Mouse (Mus musculus) forebrain, postnatal 0 days (tissue): ENCODE data around the gene Ppp1r3c. TPM values are rescaled to one million over a fixed set of nuclear protein-coding genes. Genes with fewer than 3 reads are reported as not detected.
A peak's percentile ranks its signal among the peaks of the same experiment; 100 is the strongest.

ENCODE experiments used
- ATAC-seq: fragments of 200-750 bp; cut with Nextera tagmentation; 2 replicates; pipeline ENCODE4 v1.8.0; 2017; ENCODE audit warnings: mild to moderate bottlenecking, moderate library complexity
- DNase-seq: peaks from one replicate; pipeline ENCODE4 v3.0.0-alpha.2; 2015
- H3K27ac ChIP-seq: fragments of 300-500 bp; sonication (generic); 2 replicates; pipeline ENCODE4 v1.5.1; 2014; ENCODE audit warnings: low read depth, mild to moderate bottlenecking, antibody characterized with exemption, low read length, moderate library complexity, mixed read lengths
- H3K27me3 ChIP-seq: fragments of 300-500 bp; sonication (generic); 2 replicates; pipeline ENCODE4 v1.6.1; 2014; ENCODE audit warnings: mild to moderate bottlenecking, low read length, mixed read lengths; ENCODE audit not compliant: insufficient read depth
- H3K36me3 ChIP-seq: fragments of 300-500 bp; sonication (generic); 2 replicates; pipeline ENCODE4 v1.6.1; 2014; ENCODE audit warnings: mild to moderate bottlenecking, moderate library complexity; ENCODE audit not compliant: insufficient read depth
- H3K4me1 ChIP-seq: fragments of 300-500 bp; sonication (generic); 2 replicates; pipeline ENCODE4 v1.6.1; 2014; ENCODE audit warnings: antibody characterized with exemption; ENCODE audit not compliant: insufficient read depth
- H3K4me2 ChIP-seq: fragments of 300-500 bp; sonication (generic); 2 replicates; pipeline ENCODE4 v1.6.1; 2014; ENCODE audit warnings: low read depth, mild to moderate bottlenecking, moderate library complexity
- H3K4me3 ChIP-seq: fragments of 300-500 bp; sonication (generic); 2 replicates; pipeline ENCODE4 v1.5.1; 2014; ENCODE audit warnings: low read depth, low read length, mixed read lengths
- H3K9ac ChIP-seq: fragments of 300-500 bp; sonication (generic); 2 replicates; pipeline ENCODE4 v1.6.1; 2014; ENCODE audit warnings: mild to moderate bottlenecking
- H3K9me3 ChIP-seq: fragments of 300-500 bp; sonication (generic); 2 replicates; pipeline ENCODE4 v1.6.1; 2016; ENCODE audit warnings: low read length
- CTCF ChIP-seq: sonication (generic); IDR thresholded peaks from 2 replicates; pipeline ENCODE4 v1.5.1; 2016; ENCODE audit warnings: antibody characterized with exemption, control low read depth, low read depth
- WGBS: fragments of 180-500 bp; shearing (Covaris S2); extraction: QIAGEN DNeasy Blood & Tissue Kit; methylation state at CpG from one replicate; pipeline ENCODE4 v1.1.7; 2014; 5-methylcytosine and 5-hydroxymethylcytosine counted together
- polyA plus RNA-seq: library from polyadenylated mRNA; unstranded; fragments of >200 nt; fragmentation: Nextera tagmentation; extraction: Ambion mirVana; gene quantifications from 2 replicates; pipeline ENCODE4 v1.2.1, GENCODE M21; 2015
- total RNA-seq: library from RNA; depleted of rRNA; stranded (reverse); fragments of >200 nt; gene quantifications from 2 replicates; pipeline ENCODE4 v1.2.3, GENCODE M21; 2014

The Ppp1r3c gene
- total and polyA plus RNA-seq, 2 experiments from 2014 or later, result 8.9 to 28.6 TPM

- no peak for TF ChIP-seq CTCF
- WGBS, result 75% methylated on average over 7 of the region's 7 CpGs
- no peaks in the 10 kb centered on the region for H3K4me1 ChIP-seq
Measured at GRCm38 (mm10) chr19:36724970-36725369, 11.5 kb downstream of the Ppp1r3c start.

GRCm38 (mm10) chr19:36721139-36721538 is 15.3 kb downstream of the Ppp1r3c start:
- H3K9ac ChIP-seq, result no peak overlapping the region
- H3K27ac ChIP-seq, result no peak overlapping the region
- DNase-seq (no peak), ATAC-seq (no peak)
- WGBS, result 80% methylated on average over 8 of the region's 8 CpGs
- no peaks in the 10 kb centered on the region for H3K9me3 ChIP-seq
- H3K4me2 ChIP-seq, result no peak overlapping the region
- no peaks in the 10 kb centered on the region for H3K27me3 ChIP-seq
- H3K36me3 ChIP-seq, result no peaks in the 10 kb centered on the region
- H3K4me3 ChIP-seq, result no peak overlapping the region
- no peak for TF ChIP-seq CTCF
- no peaks in the 10 kb centered on the region for H3K4me1 ChIP-seq

More at GRCm38 (mm10) chr19:36724970-36725369, 11.5 kb downstream of the Ppp1r3c start:
- DNase-seq (no peak), ATAC-seq (no peak)
- Histone ChIP-seq H3K27me3 (no peaks in the 10 kb centered on the region), H3K9ac (no peak overlapping the region), H3K27ac (no peak overlapping the region), H3K36me3 (no peaks in the 10 kb centered on the region), H3K9me3 (no peaks in the 10 kb centered on the region), H3K4me2 (no peak overlapping the region), H3K4me3 (no peak overlapping the region)

GRCm38 (mm10) chr19:36716221-36716620 is 20.2 kb downstream of the Ppp1r3c start:
- DNase-seq (no peak), ATAC-seq (no peak)
- no peak for TF ChIP-seq CTCF
- Histone ChIP-seq H3K4me3 (no peak overlapping the region), H3K4me2 (no peak overlapping the region), H3K9ac (no peak overlapping the region), H3K27ac (no peak overlapping the region), H3K9me3 (no peaks in the 10 kb centered on the region), H3K4me1 (no peaks in the 10 kb centered on the region), H3K27me3 (no peaks in the 10 kb centered on the region), H3K36me3 (no peaks in the 10 kb centered on the region)
- WGBS, result 79% methylated on average over 7 of the region's 7 CpGs

GRCm38 (mm10) chr19:36715591-36715990 is 20.9 kb downstream of the Ppp1r3c start:
- TF ChIP-seq CTCF, result no peak
- WGBS, result 97% methylated on average over 10 of the region's 10 CpGs

GRCm38 (mm10) chr19:36714492-36714891 is 22.0 kb downstream of the Ppp1r3c start:
- no peaks in the 10 kb centered on the region for H3K27me3 ChIP-seq
- ATAC-seq, result no peak
- no peak for TF ChIP-seq CTCF
- H3K9ac ChIP-seq, result no peak overlapping the region
- no peak overlapping the region for H3K27ac ChIP-seq
- no peak overlapping the region for H3K4me3 ChIP-seq
- 82% methylated on average over 1 of the region's 1 CpGs for WGBS
- H3K4me1 ChIP-seq, result no peaks in the 10 kb centered on the region
- H3K4me2 ChIP-seq, result no peak overlapping the region
- H3K9me3 ChIP-seq, result no peaks in the 10 kb centered on the region
- no peaks in the 10 kb centered on the region for H3K36me3 ChIP-seq
- DNase-seq, result no peak

More at GRCm38 (mm10) chr19:36715591-36715990, 20.9 kb downstream of the Ppp1r3c start:
- no peak overlapping the region for H3K9ac ChIP-seq
- H3K36me3 ChIP-seq, result no peaks in the 10 kb centered on the region
- no peak for ATAC-seq
- no peaks in the 10 kb centered on the region for H3K27me3 ChIP-seq
- no peaks in the 10 kb centered on the region for H3K4me1 ChIP-seq
- no peak overlapping the region for H3K4me3 ChIP-seq
- H3K4me2 ChIP-seq, result no peak overlapping the region
- H3K9me3 ChIP-seq, result no peaks in the 10 kb centered on the region
- H3K27ac ChIP-seq, result no peak overlapping the region
- no peak for DNase-seq

- Histone ChIP-seq H3K4me3 (no peak overlapping the region), H3K4me2 (no peak overlapping the region), H3K4me1 (no peaks in the 10 kb centered on the region), H3K36me3 (no peaks in the 10 kb centered on the region), H3K9ac (no peak overlapping the region), H3K9me3 (no peaks in the 10 kb centered on the region), H3K27ac (no peak overlapping the region), H3K27me3 (no peaks in the 10 kb centered on the region)
- no peak for TF ChIP-seq CTCF
- ATAC-seq (no peak), DNase-seq (no peak)
- 70% methylated on average over 13 of the region's 13 CpGs for WGBS
Measured at GRCm38 (mm10) chr19:36713092-36713491, 23.4 kb downstream of the Ppp1r3c start.

- TF ChIP-seq CTCF, result no peak
- Histone ChIP-seq H3K9ac (no peak overlapping the region), H3K4me1 (no peaks in the 10 kb centered on the region), H3K27ac (0 out of 2 replicates have a peak overlapping the region, but pooled peaks have one; percentile 59), H3K4me2 (no peak overlapping the region), H3K4me3 (no peak overlapping the region), H3K36me3 (no peaks in the 10 kb centered on the region), H3K27me3 (no peaks in the 10 kb centered on the region), H3K9me3 (no peaks in the 10 kb centered on the region)
- no peak for ATAC-seq
- 46% methylated on average over 6 of the region's 6 CpGs for WGBS
- no peak for DNase-seq
Measured at GRCm38 (mm10) chr19:36706195-36706594, 30.3 kb downstream of the Ppp1r3c start.
